Mouse (Mus musculus): ENCODE measurements around the gene Fam20c. TPM values are rescaled to one million over a fixed set of nuclear protein-coding genes. Genes with fewer than 3 reads are reported as not detected.

The Fam20c gene
- polyA plus RNA-seq, 1 experiment from 2014 or later: 19.9 TPM

- peak; percentile 30; the same call in 1 of the 2 replicates for ATAC-seq (ENCODE audit: low FRiP score, low TSS enrichment)
- Histone ChIP-seq H3K4me1 (ENCODE audit: control insufficient read depth, insufficient read depth, low read length) (peaks cover 6% of the 10 kb centered on the region), H3K27me3 (ENCODE audit: control insufficient read depth, insufficient read depth, low read length) (peaks cover 41% of the 10 kb centered on the region), H3K36me3 (ENCODE audit: control insufficient read depth, insufficient read depth, low read length) (no peaks in the 10 kb centered on the region), H3K9me3 (ENCODE audit: control insufficient read depth, low read length) (no peaks in the 10 kb centered on the region), H3K27ac (ENCODE audit: low read depth, low read length) (no peak within 1 kb of the TSS), H3K9ac (ENCODE audit: low read depth, low read length) (0 out of 2 replicates have a peak within 1 kb of the TSS, but pooled peaks have one; percentile 2), H3K4me2 (replicated peaks; ENCODE audit: low read depth, low read length) (peak within 1 kb of the TSS; percentile 53), H3K4me3 (ENCODE audit: low read length) (peak within 1 kb of the TSS; percentile 36)
- 4% methylated on average over 19 of the region's 21 CpGs for WGBS
Measured at GRCm38 (mm10) chr5:138819780-138820179, 65.5 kb downstream of the Fam20c start, which contains the start of gene Gm5294. Gene Gm5294 (plus strand): TSS chr5:138820080.

- Histone ChIP-seq H3K4me1 (ENCODE audit: control insufficient read depth, insufficient read depth, low read length) (peaks cover 6% of the 10 kb centered on the region), H3K27ac (ENCODE audit: low read depth, low read length) (no peak overlapping the region), H3K27me3 (ENCODE audit: control insufficient read depth, insufficient read depth, low read length) (peaks cover 41% of the 10 kb centered on the region), H3K9ac (ENCODE audit: low read depth, low read length) (0 out of 2 replicates have a peak overlapping the region, but pooled peaks have one; percentile 2), H3K4me3 (ENCODE audit: low read length) (peak overlapping the region; percentile 36), H3K9me3 (ENCODE audit: control insufficient read depth, low read length) (no peaks in the 10 kb centered on the region), H3K4me2 (replicated peaks; ENCODE audit: low read depth, low read length) (peak overlapping the region; percentile 53), H3K36me3 (ENCODE audit: control insufficient read depth, insufficient read depth, low read length) (no peaks in the 10 kb centered on the region)
- ATAC-seq (ENCODE audit: low FRiP score, low TSS enrichment): no peak; the same call in 1 of the 2 replicates
- 3% methylated on average over 39 of the region's 39 CpGs for WGBS
Measured at GRCm38 (mm10) chr5:138820717-138821332, 66.5 kb downstream of the Fam20c start.

DNA sequence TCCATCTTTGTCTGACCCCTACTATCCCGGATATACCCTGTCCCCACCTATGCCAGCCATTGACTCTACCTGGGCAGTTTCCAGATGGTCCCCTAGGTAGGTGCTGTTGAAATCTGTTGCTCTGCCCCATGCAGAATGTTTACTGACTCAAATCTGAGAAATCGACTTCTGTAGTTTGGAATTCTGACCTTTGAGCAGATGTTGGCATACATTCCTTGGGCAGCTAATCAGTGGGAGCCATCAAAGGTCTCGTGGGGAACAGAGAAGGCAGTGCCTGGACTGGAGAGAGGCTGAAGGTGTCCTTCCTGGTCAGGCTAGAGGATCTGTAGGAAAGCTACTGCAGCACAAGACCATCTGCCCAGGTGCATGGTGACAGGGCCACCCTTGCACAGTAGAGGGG, 70.8 kb downstream of the Fam20c start:
- peaks cover 30% of the 10 kb centered on the region for H3K27me3 ChIP-seq (ENCODE audit: control insufficient read depth, insufficient read depth, low read length)
- no peak for ATAC-seq (ENCODE audit: low FRiP score, low TSS enrichment)

DNA sequence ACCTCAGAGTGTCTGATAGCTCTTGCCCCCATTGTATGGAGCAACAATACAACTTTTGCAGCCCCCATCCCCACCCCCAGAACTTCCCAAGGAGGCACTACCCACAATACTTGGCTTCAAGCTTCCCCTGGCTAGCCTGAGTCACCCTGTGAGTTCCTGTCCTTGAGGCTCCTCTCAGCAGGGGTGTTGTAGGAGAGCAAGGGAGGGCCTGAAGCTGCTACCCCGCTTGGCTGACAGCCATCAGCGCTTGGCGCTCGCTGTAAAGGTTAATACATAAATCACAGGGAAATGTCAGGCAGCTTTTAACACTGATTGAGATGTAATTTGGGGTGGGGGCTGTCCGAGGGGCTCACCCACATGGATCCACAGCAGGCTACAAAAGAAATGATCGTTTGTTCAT, 79.1 kb downstream of the Fam20c start:
- Histone ChIP-seq H3K9ac (ENCODE audit: low read depth, low read length) (no peak overlapping the region), H3K4me3 (ENCODE audit: low read length) (no peak overlapping the region), H3K36me3 (ENCODE audit: control insufficient read depth, insufficient read depth, low read length) (no peaks in the 10 kb centered on the region), H3K9me3 (ENCODE audit: control insufficient read depth, low read length) (no peaks in the 10 kb centered on the region), H3K4me2 (replicated peaks; ENCODE audit: low read depth, low read length) (no peak overlapping the region), H3K27me3 (ENCODE audit: control insufficient read depth, insufficient read depth, low read length) (no peaks in the 10 kb centered on the region), H3K4me1 (ENCODE audit: control insufficient read depth, insufficient read depth, low read length) (peaks cover 5% of the 10 kb centered on the region; the same call in 1 of the 2 replicates), H3K27ac (ENCODE audit: low read depth, low read length) (no peak overlapping the region)
- 22% methylated on average over 6 of the region's 6 CpGs for WGBS
- ATAC-seq (ENCODE audit: low FRiP score, low TSS enrichment): no peak

More for the DNA sequence above, 70.8 kb downstream of the Fam20c start:
- Histone ChIP-seq H3K4me1 (ENCODE audit: control insufficient read depth, insufficient read depth, low read length) (peaks cover 6% of the 10 kb centered on the region), H3K9me3 (ENCODE audit: control insufficient read depth, low read length) (no peaks in the 10 kb centered on the region), H3K27ac (ENCODE audit: low read depth, low read length) (no peak overlapping the region), H3K4me2 (replicated peaks; ENCODE audit: low read depth, low read length) (no peak overlapping the region), H3K36me3 (ENCODE audit: control insufficient read depth, insufficient read depth, low read length) (no peaks in the 10 kb centered on the region), H3K4me3 (ENCODE audit: low read length) (no peak overlapping the region), H3K9ac (ENCODE audit: low read depth, low read length) (no peak overlapping the region)
- 73% methylated on average over 3 of the region's 3 CpGs for WGBS

GRCm38 (mm10) chr5:138834910-138835309, 80.6 kb downstream of the Fam20c start:
- Histone ChIP-seq H3K27me3 (ENCODE audit: control insufficient read depth, insufficient read depth, low read length) (no peaks in the 10 kb centered on the region), H3K9me3 (ENCODE audit: control insufficient read depth, low read length) (no peaks in the 10 kb centered on the region), H3K4me1 (ENCODE audit: control insufficient read depth, insufficient read depth, low read length) (peaks cover 5% of the 10 kb centered on the region; the same call in 1 of the 2 replicates), H3K36me3 (ENCODE audit: control insufficient read depth, insufficient read depth, low read length) (no peaks in the 10 kb centered on the region), H3K27ac (ENCODE audit: low read depth, low read length) (no peak overlapping the region), H3K4me3 (ENCODE audit: low read length) (no peak overlapping the region), H3K9ac (ENCODE audit: low read depth, low read length) (no peak overlapping the region), H3K4me2 (replicated peaks; ENCODE audit: low read depth, low read length) (no peak overlapping the region)
- 91% methylated on average over 3 of the region's 3 CpGs for WGBS
- ATAC-seq (ENCODE audit: low FRiP score, low TSS enrichment): no peak

GRCm38 (mm10) chr5:138840981-138841380, 86.7 kb downstream of the Fam20c start:
- no peak overlapping the region for H3K4me2 ChIP-seq (replicated peaks; ENCODE audit: low read depth, low read length)
- no peaks in the 10 kb centered on the region for H3K4me1 ChIP-seq (ENCODE audit: control insufficient read depth, insufficient read depth, low read length)
- H3K4me3 ChIP-seq (ENCODE audit: low read length): no peak overlapping the region
- no peaks in the 10 kb centered on the region for H3K9me3 ChIP-seq (ENCODE audit: control insufficient read depth, low read length)
- 90% methylated on average over 4 of the region's 4 CpGs for WGBS
- no peaks in the 10 kb centered on the region for H3K27me3 ChIP-seq (ENCODE audit: control insufficient read depth, insufficient read depth, low read length)
- H3K36me3 ChIP-seq (ENCODE audit: control insufficient read depth, insufficient read depth, low read length): no peaks in the 10 kb centered on the region
- H3K27ac ChIP-seq (ENCODE audit: low read depth, low read length): no peak overlapping the region
- no peak overlapping the region for H3K9ac ChIP-seq (ENCODE audit: low read depth, low read length)
- ATAC-seq (ENCODE audit: low FRiP score, low TSS enrichment): no peak

DNA sequence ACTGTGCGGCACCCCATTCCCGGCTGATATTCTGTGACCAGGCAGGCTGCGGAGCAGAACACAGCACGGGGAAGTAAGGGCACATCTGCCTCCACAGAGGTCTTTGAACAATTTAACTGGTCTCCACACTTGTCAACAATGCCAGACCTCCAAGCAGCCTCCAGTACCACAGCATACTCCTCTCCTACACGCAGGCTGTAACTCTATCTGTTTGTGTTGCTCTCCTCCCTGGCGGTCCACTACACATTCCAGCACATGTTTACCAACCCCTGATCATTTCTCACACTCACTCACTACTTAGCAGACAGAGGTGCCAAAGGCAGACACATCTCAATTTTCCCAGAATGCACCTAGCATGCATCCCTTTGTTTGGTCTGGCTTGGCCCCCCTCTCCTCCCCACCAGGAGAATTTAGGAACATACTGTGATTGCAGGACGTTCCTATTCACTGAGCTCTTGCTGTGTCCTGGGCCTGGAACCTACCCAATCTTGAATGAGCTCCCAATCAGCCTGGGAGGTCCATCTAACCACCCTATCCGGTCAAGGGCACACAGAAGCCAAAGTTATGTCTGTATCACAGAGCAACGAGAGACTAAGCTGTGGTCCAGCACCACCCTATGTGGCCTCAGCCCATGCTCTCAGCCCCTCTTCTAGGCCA, 89.0 kb downstream of the Fam20c start:
- H3K9me3 ChIP-seq (ENCODE audit: control insufficient read depth, low read length): no peaks in the 10 kb centered on the region
- ATAC-seq (ENCODE audit: low FRiP score, low TSS enrichment): peak; percentile 81

DNA sequence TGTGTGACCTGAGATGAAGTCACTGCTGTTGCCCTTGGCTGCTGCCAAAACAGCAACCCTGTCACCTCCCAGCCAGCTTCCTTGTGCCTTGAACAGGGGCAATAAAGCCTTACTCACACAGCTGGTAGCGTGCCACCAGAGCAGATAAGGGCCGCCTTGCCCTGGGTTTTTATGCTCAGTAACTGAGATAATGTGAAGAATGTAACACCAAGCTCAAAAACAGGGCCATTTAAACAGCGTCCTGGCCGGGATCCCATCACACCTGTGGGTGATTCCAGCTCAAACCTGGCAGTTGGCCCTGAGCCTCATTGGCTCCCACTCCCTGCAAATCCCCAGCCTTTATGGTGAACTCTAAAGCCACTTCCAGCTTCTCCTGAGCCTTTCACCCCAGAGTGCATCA, 92.2 kb downstream of the Fam20c start:
- Histone ChIP-seq H3K4me1 (ENCODE audit: control insufficient read depth, insufficient read depth, low read length) (no peaks in the 10 kb centered on the region), H3K9me3 (ENCODE audit: control insufficient read depth, low read length) (no peaks in the 10 kb centered on the region), H3K36me3 (ENCODE audit: control insufficient read depth, insufficient read depth, low read length) (no peaks in the 10 kb centered on the region), H3K9ac (ENCODE audit: low read depth, low read length) (no peak overlapping the region), H3K4me3 (ENCODE audit: low read length) (no peak overlapping the region), H3K27me3 (ENCODE audit: control insufficient read depth, insufficient read depth, low read length) (no peaks in the 10 kb centered on the region), H3K27ac (ENCODE audit: low read depth, low read length) (no peak overlapping the region), H3K4me2 (replicated peaks; ENCODE audit: low read depth, low read length) (no peak overlapping the region)
- 24% methylated on average over 4 of the region's 4 CpGs for WGBS
- no peak for ATAC-seq (ENCODE audit: low FRiP score, low TSS enrichment)

More for the DNA sequence above, 89.0 kb downstream of the Fam20c start:
- Histone ChIP-seq H3K4me3 (ENCODE audit: low read length) (no peak overlapping the region), H3K4me1 (ENCODE audit: control insufficient read depth, insufficient read depth, low read length) (no peaks in the 10 kb centered on the region), H3K36me3 (ENCODE audit: control insufficient read depth, insufficient read depth, low read length) (no peaks in the 10 kb centered on the region), H3K27me3 (ENCODE audit: control insufficient read depth, insufficient read depth, low read length) (no peaks in the 10 kb centered on the region), H3K27ac (ENCODE audit: low read depth, low read length) (no peak overlapping the region), H3K9ac (ENCODE audit: low read depth, low read length) (no peak overlapping the region), H3K4me2 (replicated peaks; ENCODE audit: low read depth, low read length) (no peak overlapping the region)
- WGBS: 34% methylated on average over 9 of the region's 9 CpGs

- no peak overlapping the region; the same call in 1 of the 2 replicates for H3K4me2 ChIP-seq (replicated peaks; ENCODE audit: low read depth, low read length)
- H3K27me3 ChIP-seq (ENCODE audit: control insufficient read depth, insufficient read depth, low read length): no peaks in the 10 kb centered on the region
- no peaks in the 10 kb centered on the region for H3K9me3 ChIP-seq (ENCODE audit: control insufficient read depth, low read length)
- H3K9ac ChIP-seq (ENCODE audit: low read depth, low read length): no peak overlapping the region
- H3K27ac ChIP-seq (ENCODE audit: low read depth, low read length): no peak overlapping the region
- H3K4me1 ChIP-seq (ENCODE audit: control insufficient read depth, insufficient read depth, low read length): no peaks in the 10 kb centered on the region
- H3K4me3 ChIP-seq (ENCODE audit: low read length): no peak overlapping the region
- peak; percentile 71 for ATAC-seq (ENCODE audit: low FRiP score, low TSS enrichment)
- WGBS: 3% methylated on average over 7 of the region's 7 CpGs
- no peaks in the 10 kb centered on the region for H3K36me3 ChIP-seq (ENCODE audit: control insufficient read depth, insufficient read depth, low read length)
Measured at GRCm38 (mm10) chr5:138848102-138848501, 93.8 kb downstream of the Fam20c start.
